ENCODE assay signal across 17 mouse cellular contexts in genomic region chr1:62770576-62770975, GRCm38 (mm10).
DNase-seq lines count a peak whose midpoint lies in the region; ATAC-seq and TF ChIP-seq lines count a peak whose summit lies in the region.
"Had no signal": no experiment of that assay in that cellular context is flagged by ENCODE, and none has a peak within 500 bp of the region (broad histone marks: within the 10 kb centered on the region; RNA-seq: fewer than 3 reads in every experiment).

No protein-coding gene starts in this region.

- no peak overlapping the region for H3K4me3 ChIP-seq in liver, adult 2 months (ENCODE audit: insufficient read depth, low read depth, low read length)
- no peak overlapping the region for H3K4me3 ChIP-seq in left cerebral cortex, adult 2 months
- H3K4me3 ChIP-seq: heart, embryonic 15.5 days; hindbrain, embryonic 13.5 days had no signal

- TF ChIP-seq CTCF in liver, adult 2 months (IDR thresholded peaks at IDR 0.05; ENCODE audit: low read depth, low read length): no peak
- no peak for TF ChIP-seq CTCF in left cerebral cortex, adult 2 months (IDR thresholded peaks at IDR 0.05)

- H3K27ac ChIP-seq in liver, adult 2 months (replicated peaks; ENCODE audit: insufficient read depth, low read depth, low read length): no peak overlapping the region
- no peak overlapping the region for H3K27ac ChIP-seq in left cerebral cortex, adult 2 months
- H3K27ac ChIP-seq: heart, embryonic 15.5 days; hindbrain, embryonic 13.5 days; kidney, postnatal 0 days had no signal

- H3K9ac ChIP-seq in liver, adult 2 months (ENCODE audit: low read depth, low read length): no peak overlapping the region
- H3K9ac ChIP-seq: heart, embryonic 15.5 days; hindbrain, embryonic 13.5 days had no signal

- TF ChIP-seq POLR2A in liver, adult 2 months (IDR thresholded peaks at IDR 0.05; ENCODE audit: extremely low read depth, insufficient read depth, low read length): no peak

- DNase-seq in adrenal gland, postnatal 14 days: peak; percentile 41
- no peak for DNase-seq in adrenal gland, postnatal 36 days
- peak; percentile 19 for DNase-seq in liver, adult 2 months (ENCODE audit: extremely low read depth, low read depth, low spot score)
- DNase-seq in liver: no peak
- DNase-seq in skeletal muscle tissue, adult 2 months (ENCODE audit: low read depth, low spot score): peak; percentile 46
- no peak for DNase-seq in left cerebral cortex, adult 2 months (ENCODE audit: extremely low spot score in 1 of 2, low spot score in 2 of 2)
- DNase-seq in right cerebral cortex, adult 2 months (ENCODE audit: low spot score in 2 of 2): no peak
- DNase-seq: cerebellum, postnatal 25 days; gastrocnemius, postnatal 36 days; right cerebral cortex, adult 18-20 months; thymus, postnatal 36 days had no signal

- peaks cover 3% of the 10 kb centered on the region; the same call in 1 of the 2 replicates for H3K4me1 ChIP-seq in liver, adult 2 months (ENCODE audit: control insufficient read depth, insufficient read depth, low read length)

- H3K36me3 ChIP-seq in liver, adult 2 months (ENCODE audit: control insufficient read depth, insufficient read depth, low read length): no peaks in the 10 kb centered on the region; the same call in 1 of the 2 replicates
- H3K36me3 ChIP-seq: heart, embryonic 15.5 days had no signal

- WGBS in liver, adult 2 months: 71% methylated on average over 4 of the region's 4 CpGs

- ATAC-seq in granulocyte monocyte progenitor cell, adult 5-6 weeks (replicated peaks; ENCODE audit: poor library complexity, severe bottlenecking): peak; percentile 25
- ATAC-seq: intestine, embryonic 16.5 days had no signal

- H3K27me3 ChIP-seq in liver, adult 2 months (ENCODE audit: control insufficient read depth, insufficient read depth, low read length): no peaks in the 10 kb centered on the region
- H3K27me3 ChIP-seq: CH12.LX; heart, embryonic 15.5 days; hindbrain, embryonic 13.5 days had no signal

- intact Hi-C loops in left cerebral cortex, adult 2 months (cut with DNase I): no loop called here

- H3K79me2 ChIP-seq in liver, adult 2 months (ENCODE audit: control insufficient read depth, insufficient read depth, low read length): no peaks in the 10 kb centered on the region

Comparison
In these comparisons a context has a peak if more than half of its experiments do, and no peak if none do; other contexts are left out.
1. DNase-seq: peak in adrenal gland, postnatal 14 days (single experiment), liver, adult 2 months (single experiment) and skeletal muscle tissue, adult 2 months (single experiment); none in adrenal gland, postnatal 36 days (0 of 2), liver (single experiment), left cerebral cortex, adult 2 months (0 of 2) and right cerebral cortex, adult 2 months (0 of 2).